Mouse (Mus musculus): ENCODE data around the gene Polg2. TPM values are rescaled to one million over a fixed set of nuclear protein-coding genes. Genes with fewer than 3 reads are reported as not detected.
A peak's percentile ranks its signal among the peaks of the same experiment; 100 is the strongest.
"Not testable (repeated sequence)": the region's sequence is repeated elsewhere in the genome, so short reads cannot be mapped to it uniquely, and the experiment has no call there.

The Polg2 gene
- polyA plus RNA-seq, 1 experiment from 2014 or later, result 9.9 TPM

- DNase-seq (ENCODE audit: low spot score), result no peak
- H3K27ac ChIP-seq (replicated peaks), result no peak overlapping the region
- 85% methylated on average over 7 of the region's 7 CpGs for WGBS
- H3K27me3 ChIP-seq (replicated peaks; ENCODE audit: low read depth, poor library complexity, severe bottlenecking), result no peaks in the 10 kb centered on the region
- H3K36me3 ChIP-seq (replicated peaks), result peaks cover 100% of the 10 kb centered on the region
- H3K9me3 ChIP-seq, result no peaks in the 10 kb centered on the region
- H3K4me3 ChIP-seq, result no peak overlapping the region
- H3K4me1 ChIP-seq, result peaks cover 14% of the 10 kb centered on the region
Measured at GRCm38 (mm10) chr11:106816316-106816715, 37.0 kb upstream of the Polg2 start.

GRCm38 (mm10) chr11:106815761-106816160, 36.4 kb upstream of the Polg2 start:
- DNase-seq (ENCODE audit: low spot score), result no peak
- H3K27me3 ChIP-seq (replicated peaks; ENCODE audit: low read depth, poor library complexity, severe bottlenecking), result no peaks in the 10 kb centered on the region
- no peak overlapping the region for H3K4me3 ChIP-seq
- H3K36me3 ChIP-seq (replicated peaks), result peaks cover 100% of the 10 kb centered on the region
- H3K4me1 ChIP-seq, result peaks cover 14% of the 10 kb centered on the region
- H3K27ac ChIP-seq (replicated peaks), result no peak overlapping the region
- WGBS, result 88% methylated on average over 2 of the region's 2 CpGs
- H3K9me3 ChIP-seq, result no peaks in the 10 kb centered on the region

GRCm38 (mm10) chr11:106815331-106815730, 36.0 kb upstream of the Polg2 start:
- Histone ChIP-seq H3K27ac (replicated peaks) (no peak overlapping the region), H3K4me3 (no peak overlapping the region), H3K4me1 (peaks cover 14% of the 10 kb centered on the region), H3K27me3 (replicated peaks; ENCODE audit: low read depth, poor library complexity, severe bottlenecking) (no peaks in the 10 kb centered on the region), H3K9me3 (no peaks in the 10 kb centered on the region), H3K36me3 (replicated peaks) (peaks cover 100% of the 10 kb centered on the region)
- 93% methylated on average over 2 of the region's 2 CpGs for WGBS
- no peak for DNase-seq (ENCODE audit: low spot score)

GRCm38 (mm10) chr11:106814601-106815320, 35.4 kb upstream of the Polg2 start:
- peaks cover 14% of the 10 kb centered on the region for H3K4me1 ChIP-seq
- H3K27ac ChIP-seq (replicated peaks), result no peak overlapping the region
- peak; percentile 24 for DNase-seq (ENCODE audit: low spot score)
- no peaks in the 10 kb centered on the region for H3K9me3 ChIP-seq
- no peaks in the 10 kb centered on the region for H3K27me3 ChIP-seq (replicated peaks; ENCODE audit: low read depth, poor library complexity, severe bottlenecking)
- H3K36me3 ChIP-seq (replicated peaks), result peaks cover 100% of the 10 kb centered on the region
- no peak overlapping the region for H3K4me3 ChIP-seq
- WGBS, result 61% methylated on average over 14 of the region's 14 CpGs

GRCm38 (mm10) chr11:106812410-106813136, 33.2 kb upstream of the Polg2 start:
- WGBS, result 89% methylated on average over 7 of the region's 7 CpGs
- no peaks in the 10 kb centered on the region for H3K27me3 ChIP-seq (replicated peaks; ENCODE audit: low read depth, poor library complexity, severe bottlenecking)

GRCm38 (mm10) chr11:106807442-106807841, 28.1 kb upstream of the Polg2 start:
- not testable (repeated sequence) for H3K27ac ChIP-seq (replicated peaks); H3K4me1 ChIP-seq; DNase-seq (ENCODE audit: low spot score); H3K4me3 ChIP-seq; H3K9me3 ChIP-seq; H3K27me3 ChIP-seq (replicated peaks; ENCODE audit: low read depth, poor library complexity, severe bottlenecking)
- WGBS, result 85% methylated on average over 1 of the region's 1 CpGs
- peaks cover 88% of the 10 kb centered on the region for H3K36me3 ChIP-seq (replicated peaks)

More at GRCm38 (mm10) chr11:106812410-106813136, 33.2 kb upstream of the Polg2 start:
- no peak for DNase-seq (ENCODE audit: low spot score)
- Histone ChIP-seq H3K27ac (replicated peaks) (no peak overlapping the region), H3K36me3 (replicated peaks) (peaks cover 99% of the 10 kb centered on the region), H3K4me3 (no peak overlapping the region), H3K4me1 (peaks cover 14% of the 10 kb centered on the region), H3K9me3 (no peaks in the 10 kb centered on the region)

GRCm38 (mm10) chr11:106802069-106802627, 22.8 kb upstream of the Polg2 start:
- Histone ChIP-seq H3K27me3 (replicated peaks; ENCODE audit: low read depth, poor library complexity, severe bottlenecking) (no peaks in the 10 kb centered on the region), H3K36me3 (replicated peaks) (peaks cover 91% of the 10 kb centered on the region), H3K4me1 (no peaks in the 10 kb centered on the region), H3K4me3 (no peak overlapping the region), H3K9me3 (peaks cover 6% of the 10 kb centered on the region), H3K27ac (replicated peaks) (no peak overlapping the region)
- no peak for DNase-seq (ENCODE audit: low spot score)
- 91% methylated on average over 10 of the region's 10 CpGs for WGBS

- Histone ChIP-seq H3K4me3 (no peak overlapping the region), H3K36me3 (replicated peaks) (peaks cover 92% of the 10 kb centered on the region), H3K27ac (replicated peaks) (0 out of 2 replicates have a peak overlapping the region, but pooled peaks have one; percentile 3), H3K9me3 (peaks cover 6% of the 10 kb centered on the region), H3K4me1 (peaks cover 11% of the 10 kb centered on the region), H3K27me3 (replicated peaks; ENCODE audit: low read depth, poor library complexity, severe bottlenecking) (no peaks in the 10 kb centered on the region)
- peak; percentile 28 for DNase-seq (ENCODE audit: low spot score)
- WGBS, result 44% methylated on average over 9 of the region's 9 CpGs
Measured at GRCm38 (mm10) chr11:106795679-106796078, 16.3 kb upstream of the Polg2 start.

GRCm38 (mm10) chr11:106793846-106794245, 14.5 kb upstream of the Polg2 start:
- Histone ChIP-seq H3K27me3 (replicated peaks; ENCODE audit: low read depth, poor library complexity, severe bottlenecking) (no peaks in the 10 kb centered on the region), H3K4me3 (no peak overlapping the region), H3K27ac (replicated peaks) (no peak overlapping the region), H3K9me3 (peaks cover 6% of the 10 kb centered on the region), H3K4me1 (peaks cover 21% of the 10 kb centered on the region), H3K36me3 (replicated peaks) (peaks cover 74% of the 10 kb centered on the region)
- DNase-seq (ENCODE audit: low spot score), result no peak
- WGBS, result 75% methylated on average over 4 of the region's 4 CpGs

- H3K27me3 ChIP-seq (replicated peaks; ENCODE audit: low read depth, poor library complexity, severe bottlenecking), result no peaks in the 10 kb centered on the region
- DNase-seq (ENCODE audit: low spot score), result peak; percentile 20
- H3K36me3 ChIP-seq (replicated peaks), result peaks cover 62% of the 10 kb centered on the region
- peak overlapping the region; percentile 80 for H3K4me3 ChIP-seq
- H3K4me1 ChIP-seq, result peaks cover 22% of the 10 kb centered on the region
- H3K27ac ChIP-seq (replicated peaks), result peak overlapping the region; percentile 100
- no peaks in the 10 kb centered on the region for H3K9me3 ChIP-seq
- WGBS, result 1% methylated on average over 6 of the region's 6 CpGs
Measured at GRCm38 (mm10) chr11:106789649-106790048, 10.3 kb upstream of the Polg2 start.

GRCm38 (mm10) chr11:106788775-106789459, 9.6 kb upstream of the Polg2 start, which contains the start of the genes Ddx5 and Cep95:
Gene Ddx5 (minus strand): TSS chr11:106789185.
Gene Cep95 (plus strand): TSS chr11:106789252.
- WGBS, result under 1% methylated on average over 58 of the region's 58 CpGs
- Histone ChIP-seq H3K27ac (replicated peaks) (peak within 1 kb of the TSS; percentile 100), H3K9me3 (no peaks in the 10 kb centered on the region), H3K27me3 (replicated peaks; ENCODE audit: low read depth, poor library complexity, severe bottlenecking) (no peaks in the 10 kb centered on the region), H3K4me3 (peak within 1 kb of the TSS; percentile 80), H3K4me1 (peaks cover 21% of the 10 kb centered on the region), H3K36me3 (replicated peaks) (peaks cover 62% of the 10 kb centered on the region)
- peak; percentile 98 for DNase-seq (ENCODE audit: low spot score)
